Mouse (Mus musculus) lung, postnatal 10 days (tissue): ENCODE data around the gene Slc25a30.

Experiments
- DNase-seq: peaks from one replicate; pipeline ENCODE4 v3.0.0; 2021

The Slc25a30 gene

GRCm38 (mm10) chr14:75735597-75735996 is 51.2 kb downstream of the Slc25a30 start:
- no peak for DNase-seq

DNA sequence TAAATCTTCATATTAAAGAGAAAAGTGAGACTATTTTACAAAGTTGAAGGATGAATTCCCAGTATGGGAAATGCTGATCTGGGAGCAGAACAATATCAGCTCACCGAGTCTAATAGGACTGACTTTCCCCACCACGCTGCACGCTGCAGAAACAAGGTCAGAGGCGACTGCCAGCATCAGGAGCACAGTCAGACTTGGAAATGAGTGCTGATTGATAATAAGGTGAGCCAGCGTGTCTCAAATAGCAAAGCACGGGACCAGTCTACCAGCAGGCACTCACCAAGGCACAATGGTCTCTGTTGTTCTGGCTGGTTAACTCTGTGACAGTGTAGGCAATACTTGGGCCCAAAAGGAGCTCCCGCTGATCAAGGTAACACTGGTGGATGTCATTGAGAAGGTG is 54.2 kb downstream of the Slc25a30 start:
- no peak for DNase-seq

DNA sequence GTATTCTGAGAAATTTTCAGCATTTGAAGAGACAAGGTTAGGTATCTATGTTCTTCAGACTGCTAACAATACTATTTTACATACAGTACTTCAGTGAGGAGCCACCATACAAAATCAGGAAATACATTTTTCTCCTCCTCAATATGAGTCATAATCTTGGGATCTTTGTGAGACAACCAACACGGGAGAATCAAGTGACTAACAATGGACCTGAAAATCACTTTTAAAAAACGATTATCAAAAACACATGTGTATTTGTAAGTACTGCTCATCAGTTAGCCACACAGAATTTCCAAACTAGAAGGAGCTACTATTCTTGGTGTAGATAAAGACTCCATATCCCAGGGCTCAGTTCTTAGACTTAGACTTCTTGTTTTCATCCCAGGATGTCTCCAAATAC is 55.5 kb downstream of the Slc25a30 start:
- DNase-seq, result no peak

- no peak for DNase-seq
Observed at GRCm38 (mm10) chr14:75728111-75728510, 58.7 kb downstream of the Slc25a30 start.

- DNase-seq, result peak; percentile 40
Observed at GRCm38 (mm10) chr14:75727046-75727445, 59.8 kb downstream of the Slc25a30 start.

- DNase-seq, result no peak
Observed at GRCm38 (mm10) chr14:75722816-75723215, 64.0 kb downstream of the Slc25a30 start.

DNA sequence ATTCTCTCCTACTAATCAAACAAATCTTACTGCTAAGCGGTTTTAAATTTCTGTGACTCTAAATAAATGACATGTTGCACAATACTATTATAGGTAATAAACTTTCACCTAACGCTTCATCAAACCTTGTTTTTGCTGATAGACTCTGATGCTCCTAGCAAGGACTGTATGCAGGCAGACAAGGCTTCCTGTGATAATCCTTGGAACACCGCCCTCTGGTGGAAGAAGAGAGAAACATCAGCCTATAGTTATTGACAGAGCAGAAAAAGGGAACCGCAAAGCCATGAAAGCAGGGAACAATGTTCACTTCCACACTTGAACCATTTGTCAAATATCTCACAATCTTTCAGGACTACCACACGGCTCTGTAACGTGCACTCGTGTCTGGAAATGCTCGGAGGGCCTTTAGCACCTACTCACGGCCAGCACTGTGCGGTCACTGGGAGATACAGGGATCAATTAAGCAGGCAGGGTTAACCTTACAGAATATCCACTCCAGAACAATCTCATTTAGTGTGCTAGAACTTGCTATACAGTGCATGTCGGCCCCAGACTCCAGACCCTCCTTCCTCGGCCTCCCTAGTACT is 64.8 kb downstream of the Slc25a30 start:
- DNase-seq, result peak; percentile 67

GRCm38 (mm10) chr14:75720121-75720520 is 66.7 kb downstream of the Slc25a30 start:
- DNase-seq, result no peak

GRCm38 (mm10) chr14:75716410-75716809 is 70.4 kb downstream of the Slc25a30 start:
- DNase-seq, result no peak

GRCm38 (mm10) chr14:75713661-75714060 is 73.2 kb downstream of the Slc25a30 start:
- DNase-seq, result peak; percentile 6

DNA sequence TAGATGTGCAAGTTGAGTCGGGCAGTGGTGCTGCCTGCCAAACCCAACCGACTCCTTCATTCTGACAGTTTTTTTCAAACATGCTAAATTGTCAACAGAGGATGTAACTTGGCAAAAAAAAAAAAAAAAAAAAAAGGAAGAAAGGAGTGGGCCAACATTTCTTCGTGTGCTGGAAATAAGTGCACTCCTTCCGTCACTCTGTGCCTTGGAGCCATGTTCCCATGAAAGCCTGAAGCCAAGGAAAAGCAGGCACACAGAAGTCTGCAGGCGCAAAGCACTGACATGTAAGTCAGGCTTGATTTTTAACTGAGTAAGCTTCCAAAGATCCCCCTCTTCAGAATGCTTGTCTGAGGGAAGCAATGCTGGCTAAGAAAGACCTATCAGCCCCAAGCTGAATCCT is 74.2 kb downstream of the Slc25a30 start:
- no peak for DNase-seq

DNA sequence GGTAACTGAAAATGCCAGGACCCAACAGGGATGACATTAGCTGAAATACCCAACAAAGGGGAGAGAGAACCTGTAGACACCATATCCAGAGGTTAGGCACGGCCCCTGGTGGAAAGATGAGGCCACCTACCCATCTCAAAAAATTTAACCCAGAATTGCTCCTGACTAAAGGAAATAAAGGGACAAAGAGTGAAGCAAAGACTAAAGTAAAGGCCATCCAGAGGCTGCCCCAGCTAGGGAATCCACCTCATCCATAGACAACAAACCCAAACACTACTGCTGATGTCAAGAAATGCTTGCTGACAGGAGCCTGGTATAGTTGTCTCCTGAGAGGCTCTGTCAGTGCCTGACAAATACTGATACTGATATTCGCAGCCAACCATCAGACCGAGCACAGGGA is 75.1 kb downstream of the Slc25a30 start:
- DNase-seq, result no peak
